Mouse (Mus musculus) lung, embryonic 15.5 days (tissue): ENCODE results near the gene Exog. TPM values are rescaled to one million over a fixed set of nuclear protein-coding genes. Genes with fewer than 3 reads are reported as not detected.

Experiments used
- ATAC-seq: fragments of 200-750 bp; cut with Nextera tagmentation; 2 replicates; pipeline ENCODE4 v1.8.0; 2017; ENCODE audit warnings: moderate number of reproducible peaks, borderline replicate concordance; ENCODE audit not compliant: low FRiP score, low TSS enrichment; ENCODE audit errors: extremely low read depth
- H3K27ac ChIP-seq: fragments of 300-500 bp; sonication (generic); 2 replicates; pipeline ENCODE4 v1.5.1; 2015; ENCODE audit warnings: moderate library complexity, mild to moderate bottlenecking, inconsistent platforms
- H3K27me3 ChIP-seq: fragments of 300-500 bp; sonication (generic); 2 replicates; pipeline ENCODE4 v1.6.1; 2015; ENCODE audit warnings: inconsistent platforms
- H3K36me3 ChIP-seq: fragments of 300-500 bp; sonication (generic); 2 replicates; pipeline ENCODE4 v1.6.1; 2015; ENCODE audit warnings: inconsistent platforms
- H3K4me1 ChIP-seq: fragments of 300-500 bp; sonication (generic); 2 replicates; pipeline ENCODE4 v1.6.1; 2015; ENCODE audit warnings: inconsistent platforms
- H3K4me2 ChIP-seq: fragments of 300-500 bp; sonication (generic); 2 replicates; pipeline ENCODE4 v1.6.1; 2015; ENCODE audit warnings: inconsistent platforms, mild to moderate bottlenecking, moderate library complexity
- H3K4me3 ChIP-seq: fragments of 300-500 bp; sonication (generic); 2 replicates; pipeline ENCODE4 v1.5.1; 2015; ENCODE audit warnings: mild to moderate bottlenecking, inconsistent platforms
- H3K9ac ChIP-seq: fragments of 300-500 bp; sonication (generic); 2 replicates; pipeline ENCODE4 v1.6.1; 2015; ENCODE audit warnings: inconsistent platforms
- H3K9me3 ChIP-seq: fragments of 300-500 bp; sonication (generic); 2 replicates; pipeline ENCODE4 v1.6.1; 2016; ENCODE audit warnings: inconsistent platforms
- WGBS: fragments of 180-500 bp; shearing (Covaris S2); methylation state at CpG from one replicate; pipeline ENCODE4 v1.1.7; 2015; 5-methylcytosine and 5-hydroxymethylcytosine counted together
- polyA plus RNA-seq: library from polyadenylated mRNA; unstranded; fragments of >200 nt; fragmentation: Nextera tagmentation; extraction: Ambion mirVana; gene quantifications from 2 replicates; pipeline ENCODE4 v1.2.1, GENCODE M21; 2015

Exog gene
- polyA plus RNA-seq, 1 experiment from 2014 or later, result 29.2 TPM

- Histone ChIP-seq H3K27ac (no peak overlapping the region), H3K9me3 (no peaks in the 10 kb centered on the region), H3K9ac (no peak overlapping the region), H3K4me2 (no peak overlapping the region), H3K27me3 (no peaks in the 10 kb centered on the region), H3K4me1 (peaks cover 16% of the 10 kb centered on the region), H3K36me3 (no peaks in the 10 kb centered on the region), H3K4me3 (no peak overlapping the region)
- WGBS, result 79% methylated on average over 8 of the region's 8 CpGs
- ATAC-seq, result no peak
Measured at GRCm38 (mm10) chr9:119513816-119514215, 69.1 kb downstream of the Exog start.

DNA sequence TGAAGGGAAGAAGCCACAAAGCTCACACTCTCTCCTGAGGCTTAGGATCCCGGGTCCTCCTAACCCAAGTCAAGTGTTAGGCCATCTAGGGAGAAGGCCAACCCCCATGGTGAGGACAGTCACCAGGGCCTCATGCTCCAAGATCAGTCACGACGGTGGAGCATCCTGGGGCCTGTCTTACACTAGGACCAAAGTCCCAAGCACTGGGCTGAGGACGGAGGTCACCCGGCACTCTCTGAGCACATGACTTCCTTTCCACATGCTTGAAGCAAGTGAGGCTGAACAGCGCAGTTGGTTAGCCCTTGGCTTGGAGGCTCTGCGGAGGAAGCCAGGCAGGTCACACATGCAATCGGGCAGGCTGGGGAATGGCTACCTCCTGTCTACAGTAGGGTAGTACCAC, 70.2 kb downstream of the Exog start:
- no peaks in the 10 kb centered on the region for H3K9me3 ChIP-seq
- H3K9ac ChIP-seq, result no peak overlapping the region
- H3K4me2 ChIP-seq, result no peak overlapping the region
- no peak for ATAC-seq
- no peak overlapping the region for H3K4me3 ChIP-seq
- H3K4me1 ChIP-seq, result peaks cover 16% of the 10 kb centered on the region
- whole genome bisulfite sequencing, result 83% methylated on average over 8 of the region's 8 CpGs
- no peak overlapping the region for H3K27ac ChIP-seq
- no peaks in the 10 kb centered on the region for H3K36me3 ChIP-seq
- H3K27me3 ChIP-seq, result no peaks in the 10 kb centered on the region

Other genes starting within 250 kb of the Exog start
- gene Slc22a13, start 235.8 kb upstream of the Exog start, polyA plus RNA-seq, result not detected in 2 replicates
- gene Oxsr1, start 122.5 kb upstream of the Exog start, polyA plus RNA-seq, result 10.3 and 11.3 TPM in 2 replicates
- 117 and 121 TPM in 2 replicates for gene Acaa1a, start 105.3 kb upstream of the Exog start, polyA plus RNA-seq
- 29.4 and 32.0 TPM in 2 replicates for gene Myd88, start 103.5 kb upstream of the Exog start, polyA plus RNA-seq
- gene Xylb, start 87.6 kb upstream of the Exog start, polyA plus RNA-seq, result 4.3 and 4.9 TPM in 2 replicates
- 0.10 TPM in 1 of 2 replicates, not detected in the other for gene Slc22a14, start 79.4 kb upstream of the Exog start, polyA plus RNA-seq
- 14.1 and 18.8 TPM in 2 replicates for gene Acvr2b, start 42.8 kb upstream of the Exog start, polyA plus RNA-seq
- 0.79 and 0.87 TPM in 2 replicates for gene Scn5a, start 134.1 kb downstream of the Exog start, polyA plus RNA-seq